Mouse (Mus musculus) liver, postnatal 0 days (tissue): ENCODE results near the gene Stat4. TPM values are rescaled to one million over a fixed set of nuclear protein-coding genes. Genes with fewer than 3 reads are reported as not detected.

ENCODE experiments used
- ATAC-seq: fragments of 200-750 bp; cut with Nextera tagmentation; 2 replicates; pipeline ENCODE4 v1.8.0; 2017; ENCODE audit warnings: mild to moderate bottlenecking, moderate library complexity
- DNase-seq: peaks from one replicate; pipeline ENCODE4 v3.0.0-alpha.2; 2016
- H3K27ac ChIP-seq: fragments of 300-500 bp; sonication (generic); 2 replicates; pipeline ENCODE4 v1.5.1; 2014; ENCODE audit warnings: antibody characterized with exemption, moderate library complexity, mild to moderate bottlenecking, low read depth
- H3K27me3 ChIP-seq: fragments of 300-500 bp; sonication (generic); 2 replicates; pipeline ENCODE4 v1.6.1; 2014; ENCODE audit warnings: low read length, control low read depth, mixed read lengths; ENCODE audit not compliant: insufficient read depth
- H3K36me3 ChIP-seq: fragments of 300-500 bp; sonication (generic); replicated peaks from 2 replicates; pipeline ENCODE4 v1.6.1; 2014; ENCODE audit warnings: mild to moderate bottlenecking, control low read depth, low read length, moderate library complexity, mixed read lengths; ENCODE audit not compliant: insufficient read depth
- H3K4me1 ChIP-seq: fragments of 300-500 bp; sonication (generic); 2 replicates; pipeline ENCODE4 v1.6.1; 2014; ENCODE audit warnings: antibody characterized with exemption, mild to moderate bottlenecking, control low read depth; ENCODE audit not compliant: insufficient read depth
- H3K4me2 ChIP-seq: fragments of 300-500 bp; sonication (generic); 2 replicates; pipeline ENCODE4 v1.6.1; 2014; ENCODE audit warnings: low read depth, mild to moderate bottlenecking, low read length, moderate library complexity, mixed read lengths
- H3K4me3 ChIP-seq: fragments of 300-500 bp; sonication (generic); 2 replicates; pipeline ENCODE4 v1.5.1; 2014; ENCODE audit warnings: low read depth, low read length
- H3K9ac ChIP-seq: fragments of 300-500 bp; sonication (generic); replicated peaks from 2 replicates; pipeline ENCODE4 v1.6.1; 2014; ENCODE audit warnings: mild to moderate bottlenecking, moderate library complexity
- H3K9me3 ChIP-seq: fragments of 300-500 bp; sonication (generic); 2 replicates; pipeline ENCODE4 v1.6.1; 2016; ENCODE audit warnings: mild to moderate bottlenecking, control low read depth, low read length, mixed read lengths
- CTCF ChIP-seq: sonication (generic); IDR thresholded peaks from 2 replicates; pipeline ENCODE4 v1.5.1; 2016; ENCODE audit warnings: antibody characterized with exemption, low read depth
- EP300 ChIP-seq: IDR thresholded peaks from 2 replicates; pipeline ENCODE4 v1.6.1; 2016; ENCODE audit warnings: antibody characterized with exemption, low read depth, mild to moderate bottlenecking
- WGBS: fragments of 180-500 bp; shearing (Covaris S2); extraction: QIAGEN DNeasy Blood & Tissue Kit; methylation state at CpG from one replicate; pipeline ENCODE4 v1.1.7; 2014; ENCODE audit not compliant: insufficient replicate concordance; 5-methylcytosine and 5-hydroxymethylcytosine counted together
- polyA plus RNA-seq: library from polyadenylated mRNA; unstranded; fragments of >200 nt; fragmentation: Nextera tagmentation; extraction: Ambion mirVana; gene quantifications from 2 replicates; pipeline ENCODE4 v1.2.1, GENCODE M21; 2015

Stat4 gene
- polyA plus RNA-seq, 1 experiment from 2014 or later = 1.4 TPM

DNA sequence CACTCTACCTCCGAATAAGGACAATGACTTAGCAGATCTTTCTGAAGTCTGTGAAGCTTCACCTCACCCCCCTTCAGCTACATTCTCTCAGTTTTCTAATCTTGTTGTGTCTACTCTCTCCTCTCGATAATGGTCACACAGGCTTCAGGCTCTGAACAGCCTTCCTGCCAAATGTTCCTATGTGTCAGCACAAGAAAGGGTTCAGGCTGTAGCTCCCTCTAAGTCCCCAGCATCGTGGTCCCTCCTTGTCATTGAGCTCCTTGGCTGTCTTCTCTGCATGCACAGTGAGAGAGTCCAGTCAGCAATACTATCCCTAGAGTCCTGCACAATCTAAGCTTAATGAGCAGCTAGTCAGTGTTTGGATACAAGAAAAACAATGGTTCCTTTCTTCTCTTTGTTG, 124.3 kb downstream of the Stat4 start:
- WGBS = 54% methylated on average over 3 of the region's 3 CpGs
- no peaks in the 10 kb centered on the region for H3K9me3 ChIP-seq

DNA sequence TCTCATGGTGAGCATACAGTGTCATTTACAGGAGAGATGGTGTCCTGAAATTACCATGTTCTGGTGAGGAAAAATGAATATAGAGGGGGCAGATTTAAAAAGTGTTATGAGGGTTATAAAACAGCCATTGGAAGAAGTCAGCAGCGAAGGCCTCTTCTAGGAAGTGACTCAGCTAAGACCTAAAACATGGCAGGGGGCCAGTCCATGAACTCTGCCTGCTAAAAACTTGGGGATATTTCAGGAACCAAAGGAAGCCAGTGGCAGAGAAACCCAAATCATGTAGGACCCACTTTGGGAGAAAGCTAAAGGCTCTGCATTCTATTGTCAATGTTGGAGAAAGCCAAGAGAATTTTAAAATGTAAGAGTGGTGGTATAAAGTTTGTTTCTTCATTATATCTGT, 125.4 kb downstream of the Stat4 start:
- H3K27me3 ChIP-seq = no peaks in the 10 kb centered on the region
- ATAC-seq (no peak), DNase-seq (no peak)
- H3K27ac ChIP-seq = no peak overlapping the region
- H3K4me1 ChIP-seq = peaks cover 6% of the 10 kb centered on the region; the same call in 1 of the 2 replicates
- H3K9me3 ChIP-seq = no peaks in the 10 kb centered on the region
- WGBS = 77% methylated on average over 1 of the region's 1 CpGs
- TF ChIP-seq EP300 (no peak), CTCF (no peak)
- no peak overlapping the region for H3K4me3 ChIP-seq
- no peak overlapping the region for H3K4me2 ChIP-seq
- H3K9ac ChIP-seq = no peak overlapping the region
- H3K36me3 ChIP-seq = no peaks in the 10 kb centered on the region

More for the DNA sequence above, 124.3 kb downstream of the Stat4 start:
- ATAC-seq = no peak
- Histone ChIP-seq H3K4me3 (no peak overlapping the region), H3K27me3 (no peaks in the 10 kb centered on the region), H3K27ac (no peak overlapping the region), H3K4me2 (no peak overlapping the region), H3K36me3 (no peaks in the 10 kb centered on the region), H3K4me1 (peaks cover 6% of the 10 kb centered on the region; the same call in 1 of the 2 replicates), H3K9ac (no peak overlapping the region)
- DNase-seq = no peak
- TF ChIP-seq EP300 = no peak
- TF ChIP-seq CTCF = no peak

DNA sequence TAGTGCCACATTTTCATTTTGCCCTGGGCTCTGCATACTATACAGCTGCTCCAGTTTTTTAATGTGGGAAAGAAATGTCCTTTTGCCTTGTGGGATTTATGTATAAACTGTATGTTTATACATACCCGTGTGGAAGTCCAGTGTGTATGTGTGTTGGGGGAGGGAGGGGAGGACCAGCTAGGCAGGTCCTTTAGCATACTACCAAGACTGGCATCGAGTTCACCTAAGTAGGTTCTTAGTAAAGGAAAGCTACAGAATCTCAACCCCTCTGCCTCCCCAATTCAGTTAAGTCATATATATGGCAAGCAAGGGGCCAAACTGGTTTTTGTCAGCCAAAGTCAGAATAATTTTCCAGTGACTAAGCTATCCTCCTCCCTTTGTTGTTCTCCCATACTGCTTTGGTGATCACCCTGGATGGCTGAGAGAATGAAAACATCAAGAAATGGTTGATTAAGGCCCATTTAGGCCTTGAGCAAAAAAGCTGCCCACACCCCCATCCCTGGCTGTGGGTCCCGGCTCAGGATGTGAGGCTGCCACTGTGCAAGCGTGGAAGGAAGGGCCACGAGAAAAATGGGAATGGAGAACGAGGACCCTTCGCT, 126.2 kb downstream of the Stat4 start:
- Histone ChIP-seq H3K27me3 (no peaks in the 10 kb centered on the region), H3K36me3 (no peaks in the 10 kb centered on the region), H3K9ac (peak overlapping the region; percentile 67), H3K27ac (peak overlapping the region; percentile 76), H3K4me1 (peaks cover 6% of the 10 kb centered on the region; the same call in 1 of the 2 replicates), H3K4me3 (peak overlapping the region; percentile 53), H3K9me3 (no peaks in the 10 kb centered on the region), H3K4me2 (peak overlapping the region; percentile 81)
- TF ChIP-seq CTCF (no peak), EP300 (no peak)
- no peak for DNase-seq
- no peak; the same call in 1 of the 2 replicates for ATAC-seq
- 20% methylated on average over 7 of the region's 7 CpGs for WGBS

DNA sequence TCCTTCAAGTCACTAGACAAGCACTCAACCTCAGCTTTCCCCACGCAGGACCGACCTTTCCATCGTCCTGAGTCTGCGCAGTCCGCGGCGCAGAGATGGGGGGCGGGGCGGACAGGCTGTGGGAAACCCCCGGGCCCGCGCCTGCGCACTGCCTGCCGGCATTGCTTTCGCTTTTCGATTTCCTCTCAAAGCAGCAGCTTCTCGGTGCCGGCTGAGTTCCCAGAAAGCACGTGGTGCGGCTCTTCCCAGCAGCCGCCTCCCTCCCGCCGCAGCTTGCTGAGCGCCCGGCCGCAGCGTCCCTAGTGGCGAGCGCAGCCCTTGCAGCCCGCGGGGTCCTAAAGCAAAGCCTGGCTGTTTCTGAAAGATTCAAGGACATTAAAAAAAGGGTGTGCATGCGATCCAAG, 126.7 kb downstream of the Stat4 start:
- Histone ChIP-seq H3K27ac (peak overlapping the region; percentile 76), H3K4me1 (peaks cover 8% of the 10 kb centered on the region), H3K4me2 (peak overlapping the region; percentile 81), H3K9me3 (no peaks in the 10 kb centered on the region), H3K4me3 (peak overlapping the region; percentile 53), H3K9ac (peak overlapping the region; percentile 67), H3K27me3 (no peaks in the 10 kb centered on the region), H3K36me3 (no peaks in the 10 kb centered on the region)
- WGBS = under 1% methylated on average over 32 of the region's 32 CpGs
- peak; percentile 100 for TF ChIP-seq CTCF
- TF ChIP-seq EP300 = peak; percentile 80; the same call in 1 of the 2 replicates
- peak; percentile 98 for ATAC-seq
- DNase-seq = peak; percentile 99

DNA sequence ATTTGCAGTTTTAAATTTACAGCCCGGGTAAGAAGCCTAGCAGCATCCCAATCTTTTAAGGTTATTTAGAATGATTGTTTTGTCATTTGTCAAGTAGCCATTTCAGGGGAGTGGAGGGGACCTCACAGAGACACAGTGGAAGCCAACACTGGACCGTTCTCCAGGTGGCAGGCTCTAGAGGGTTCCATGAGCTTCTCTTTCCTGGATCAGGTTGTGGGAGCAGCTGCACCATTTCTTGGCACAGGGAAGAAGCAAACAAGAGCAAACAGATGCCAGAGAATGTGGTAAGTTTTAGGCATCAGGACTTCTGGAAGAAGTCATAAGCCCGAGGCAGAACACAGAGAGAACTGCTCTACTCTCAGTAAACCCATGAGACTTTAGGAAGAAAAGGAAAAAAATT, 129.5 kb downstream of the Stat4 start:
- Histone ChIP-seq H3K9me3 (no peaks in the 10 kb centered on the region), H3K36me3 (peaks cover 2% of the 10 kb centered on the region), H3K4me1 (peaks cover 22% of the 10 kb centered on the region), H3K4me3 (no peak overlapping the region), H3K27me3 (no peaks in the 10 kb centered on the region), H3K4me2 (no peak overlapping the region), H3K9ac (no peak overlapping the region), H3K27ac (no peak overlapping the region)
- DNase-seq = no peak
- TF ChIP-seq EP300 = no peak
- no peak for TF ChIP-seq CTCF
- 78% methylated on average over 3 of the region's 3 CpGs for WGBS
- no peak for ATAC-seq

DNA sequence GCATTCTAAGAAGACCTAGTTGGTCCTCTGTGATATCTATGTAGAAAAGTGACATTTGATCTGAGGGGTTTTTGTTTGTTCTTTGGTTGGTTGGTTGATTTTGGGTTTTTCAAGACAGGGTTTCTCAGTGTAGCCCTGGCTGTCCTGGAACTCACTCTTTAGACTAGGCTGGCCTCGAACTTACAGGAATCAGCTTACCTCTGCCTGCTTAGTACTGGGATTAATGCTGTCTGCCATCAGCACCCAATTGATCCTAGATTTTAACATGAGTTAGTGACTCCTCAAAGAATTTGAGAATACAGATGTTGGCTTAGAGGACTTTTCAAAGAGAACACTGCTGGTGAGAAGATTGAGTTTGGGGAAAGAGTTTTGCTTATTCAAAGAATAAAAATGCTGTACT, 130.8 kb downstream of the Stat4 start:
- Histone ChIP-seq H3K36me3 (peaks cover 12% of the 10 kb centered on the region), H3K27me3 (no peaks in the 10 kb centered on the region), H3K9ac (no peak overlapping the region), H3K4me3 (no peak overlapping the region), H3K27ac (no peak overlapping the region), H3K9me3 (no peaks in the 10 kb centered on the region), H3K4me2 (no peak overlapping the region), H3K4me1 (peaks cover 22% of the 10 kb centered on the region)
- DNase-seq = no peak
- no peak for TF ChIP-seq EP300
- TF ChIP-seq CTCF = no peak
- 87% methylated on average over 1 of the region's 1 CpGs for WGBS
- ATAC-seq = no peak
